Mouse (Mus musculus) cerebellum, adult 2 months (tissue): ENCODE results near the gene Mapk3. TPM values are rescaled to one million over a fixed set of nuclear protein-coding genes. Genes with fewer than 3 reads are reported as not detected.
"Not testable (repeated sequence)": the region's sequence is repeated elsewhere in the genome, so short reads cannot be mapped to it uniquely, and the experiment has no call there.

ENCODE experiments used
- DNase-seq, 2 experiments: peaks; one replicate each; pipeline ENCODE4 v3.0.0; 2021
- H3K27ac ChIP-seq: fragments of 200-500 bp; 2 replicates; pipeline ENCODE4 v1.5.1; 2012; ENCODE audit warnings: low read length, control low read depth, inconsistent platforms; ENCODE audit not compliant: insufficient read depth
- H3K27me3 ChIP-seq: fragments of 200-500 bp; 2 replicates; pipeline ENCODE4 v1.6.1; 2012; ENCODE audit warnings: inconsistent platforms, mild to moderate bottlenecking, low read length, moderate library complexity; ENCODE audit not compliant: control insufficient read depth, insufficient read depth
- H3K4me1 ChIP-seq: fragments of 200-500 bp; 2 replicates; pipeline ENCODE4 v1.6.1; 2011; ENCODE audit warnings: low read length; ENCODE audit not compliant: control insufficient read depth, insufficient read depth
- H3K4me3 ChIP-seq: fragments of 200-500 bp; replicated peaks from 2 replicates; pipeline ENCODE3; 2011; ENCODE audit warnings: mild to moderate bottlenecking, low read depth, low read length, control low read depth; ENCODE audit not compliant: insufficient read depth
- CTCF ChIP-seq: fragments of 200-500 bp; IDR thresholded peaks from 2 replicates; pipeline ENCODE4 v1.5.1; 2011; ENCODE audit warnings: low read depth, mild to moderate bottlenecking, control low read depth, low read length, moderate library complexity, borderline replicate concordance; ENCODE audit not compliant: insufficient read depth
- POLR2A ChIP-seq: fragments of 200-500 bp; IDR thresholded peaks from 2 replicates; pipeline ENCODE4 v1.6.1; 2011; ENCODE audit warnings: low read length, control low read depth, borderline replicate concordance; ENCODE audit not compliant: insufficient read depth
- WGBS: fragments of 180-500 bp; shearing (Covaris S2); methylation state at CpG from one replicate; pipeline ENCODE4 v1.1.7; 2018; 5-methylcytosine and 5-hydroxymethylcytosine counted together
- polyA plus RNA-seq: library from polyadenylated mRNA; depleted of rRNA; stranded (reverse); fragments of >200 nt; gene quantifications from 2 replicates; pipeline ENCODE4 v1.2.3, GENCODE M21; 2012

The Mapk3 gene
- polyA plus RNA-seq, 1 experiment, result 229 TPM

- TF ChIP-seq POLR2A (no peak), CTCF (no peak)
- DNase-seq, result no peak
- Histone ChIP-seq H3K4me3 (no peak overlapping the region), H3K4me1 (peaks cover 17% of the 10 kb centered on the region), H3K27me3 (no peaks in the 10 kb centered on the region), H3K27ac (no peak overlapping the region)
- 83% methylated on average over 2 of the region's 2 CpGs for WGBS
These were observed 15.1 kb downstream of the Mapk3 start for GRCm38 (mm10) chr7:126774463-126774862.

GRCm38 (mm10) chr7:126775185-126775977 is 16.0 kb downstream of the Mapk3 start:
- Histone ChIP-seq H3K27me3 (no peaks in the 10 kb centered on the region), H3K4me1 (peaks cover 23% of the 10 kb centered on the region), H3K27ac (0 out of 2 replicates have a peak overlapping the region, but pooled peaks have one; percentile 87), H3K4me3 (peak overlapping the region; percentile 77)
- WGBS, result 77% methylated on average over 10 of the region's 10 CpGs
- TF ChIP-seq POLR2A (no peak), CTCF (no peak; the same call in 1 of the 2 replicates)
- DNase-seq, result no peak

- TF ChIP-seq CTCF, result no peak
- no peak for TF ChIP-seq POLR2A
- 25% methylated on average over 3 of the region's 3 CpGs for WGBS
- Histone ChIP-seq H3K4me1 (peaks cover 24% of the 10 kb centered on the region), H3K4me3 (peak overlapping the region; percentile 77), H3K27me3 (no peaks in the 10 kb centered on the region), H3K27ac (peak overlapping the region; percentile 87; the same call in 1 of the 2 replicates)
- DNase-seq, result peak in 1 of 2 experiments; percentile 36
These were observed 16.5 kb downstream of the Mapk3 start for GRCm38 (mm10) chr7:126775978-126776234.

- H3K27ac ChIP-seq, result peak within 1 kb of the TSS; percentile 88
- peaks cover 29% of the 10 kb centered on the region for H3K4me1 ChIP-seq
- under 1% methylated on average over 37 of the region's 37 CpGs for WGBS
- H3K27me3 ChIP-seq, result no peaks in the 10 kb centered on the region
- TF ChIP-seq CTCF, result no peak
- TF ChIP-seq POLR2A, result peak; percentile 87
- H3K4me3 ChIP-seq, result peak within 1 kb of the TSS; percentile 96
- DNase-seq, result peak; percentile 94 to 98
These were observed 17.2 kb downstream of the Mapk3 start, which contains the start of gene Ypel3 for GRCm38 (mm10) chr7:126776598-126777057. Gene Ypel3 (plus strand): TSS chr7:126776955.

- peak; percentile 56 to 63 for DNase-seq
- peak overlapping the region; percentile 96 for H3K4me3 ChIP-seq
- H3K27me3 ChIP-seq, result no peaks in the 10 kb centered on the region
- peak overlapping the region; percentile 88 for H3K27ac ChIP-seq
- H3K4me1 ChIP-seq, result peaks cover 29% of the 10 kb centered on the region
- no peak for TF ChIP-seq POLR2A
- WGBS, result 2% methylated on average over 10 of the region's 10 CpGs
These were observed 18.1 kb downstream of the Mapk3 start for GRCm38 (mm10) chr7:126777476-126777875.

GRCm38 (mm10) chr7:126778147-126778546 is 18.7 kb downstream of the Mapk3 start:
- H3K27me3 ChIP-seq, result no peaks in the 10 kb centered on the region
- H3K27ac ChIP-seq, result no peak overlapping the region
- TF ChIP-seq CTCF (no peak), POLR2A (no peak)
- DNase-seq, result peak; percentile 36 to 44
- 24% methylated on average over 3 of the region's 3 CpGs for WGBS
- H3K4me1 ChIP-seq, result peaks cover 29% of the 10 kb centered on the region
- peak overlapping the region; percentile 96 for H3K4me3 ChIP-seq

- not testable (repeated sequence) for H3K4me3 ChIP-seq, H3K27ac ChIP-seq, H3K27me3 ChIP-seq, DNase-seq
- peaks cover 29% of the 10 kb centered on the region for H3K4me1 ChIP-seq
- WGBS, result 87% methylated on average over 7 of the region's 7 CpGs
These were observed 19.7 kb downstream of the Mapk3 start for GRCm38 (mm10) chr7:126779101-126779500.
